Mouse (Mus musculus): ENCODE results near the gene Slc25a18. TPM values are rescaled to one million over a fixed set of nuclear protein-coding genes. Genes with fewer than 3 reads are reported as not detected.

Gene Slc25a18
- polyA plus RNA-seq, 1 experiment: 113 TPM

DNA sequence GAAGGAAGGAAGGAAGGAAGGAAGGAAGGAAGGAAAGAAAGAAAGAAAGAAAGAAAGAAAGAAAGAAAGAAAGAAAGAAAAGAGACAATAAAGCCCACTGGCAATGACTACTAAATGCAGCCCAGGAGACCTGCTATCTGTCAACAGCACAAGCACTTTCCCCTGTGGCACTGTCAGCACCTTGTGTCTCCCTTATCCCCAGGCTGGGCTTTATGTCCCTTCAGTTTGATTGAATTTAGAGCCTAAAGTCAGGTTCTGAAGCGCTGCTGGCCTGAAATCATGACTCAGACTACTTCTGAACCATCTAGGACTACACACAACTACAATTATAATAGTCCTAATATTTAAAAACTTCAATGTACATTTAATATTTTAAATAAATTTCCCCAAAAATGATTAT, 47.6 kb downstream of the Slc25a18 start:
- no peak overlapping the region for H3K4me3 ChIP-seq (replicated peaks; ENCODE audit: insufficient read depth, low read depth, low read length)
- 96% methylated on average over 1 of the region's 1 CpGs for WGBS

DNA sequence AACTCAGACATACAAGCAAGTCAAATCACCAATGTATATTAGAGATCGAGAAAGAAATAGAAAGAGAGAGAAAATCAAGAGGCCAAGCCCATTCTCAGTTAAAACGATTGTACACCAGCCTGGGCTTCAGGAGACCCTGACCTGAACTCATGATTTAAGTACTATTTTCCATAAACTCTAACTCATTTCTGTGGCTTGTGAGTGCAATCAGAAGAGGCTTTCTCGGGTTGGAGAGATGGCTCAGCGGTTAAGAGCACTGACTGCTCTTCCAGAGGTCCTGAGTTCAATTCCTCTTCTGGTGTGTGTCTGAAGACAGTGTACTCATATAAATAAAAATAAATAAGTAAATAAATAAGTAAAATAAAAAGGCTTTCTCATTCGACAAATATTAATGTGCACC, 48.3 kb downstream of the Slc25a18 start:
- Histone ChIP-seq H3K4me1 (ENCODE audit: control insufficient read depth, insufficient read depth, low read length) (no peaks in the 10 kb centered on the region), H3K4me3 (replicated peaks; ENCODE audit: insufficient read depth, low read depth, low read length) (peak overlapping the region; percentile 93), H3K27me3 (ENCODE audit: control insufficient read depth, insufficient read depth, low read length) (no peaks in the 10 kb centered on the region), H3K27ac (ENCODE audit: insufficient read depth, low read length) (no peak overlapping the region)
- TF ChIP-seq POLR2A (IDR thresholded peaks at IDR 0.05; ENCODE audit: borderline replicate concordance, insufficient read depth, low read length): no peak
- TF ChIP-seq CTCF (IDR thresholded peaks at IDR 0.05; ENCODE audit: borderline replicate concordance, insufficient read depth, low read depth, low read length): no peak
- DNase-seq: no peak
- WGBS: 42% methylated on average over 5 of the region's 5 CpGs

More for the DNA sequence above, 47.6 kb downstream of the Slc25a18 start:
- Histone ChIP-seq H3K4me1 (ENCODE audit: control insufficient read depth, insufficient read depth, low read length) (no peaks in the 10 kb centered on the region), H3K27me3 (ENCODE audit: control insufficient read depth, insufficient read depth, low read length) (no peaks in the 10 kb centered on the region), H3K27ac (ENCODE audit: insufficient read depth, low read length) (no peak overlapping the region)
- no peak for TF ChIP-seq POLR2A (IDR thresholded peaks at IDR 0.05; ENCODE audit: borderline replicate concordance, insufficient read depth, low read length)
- TF ChIP-seq CTCF (IDR thresholded peaks at IDR 0.05; ENCODE audit: borderline replicate concordance, insufficient read depth, low read depth, low read length): no peak
- DNase-seq: no peak

DNA sequence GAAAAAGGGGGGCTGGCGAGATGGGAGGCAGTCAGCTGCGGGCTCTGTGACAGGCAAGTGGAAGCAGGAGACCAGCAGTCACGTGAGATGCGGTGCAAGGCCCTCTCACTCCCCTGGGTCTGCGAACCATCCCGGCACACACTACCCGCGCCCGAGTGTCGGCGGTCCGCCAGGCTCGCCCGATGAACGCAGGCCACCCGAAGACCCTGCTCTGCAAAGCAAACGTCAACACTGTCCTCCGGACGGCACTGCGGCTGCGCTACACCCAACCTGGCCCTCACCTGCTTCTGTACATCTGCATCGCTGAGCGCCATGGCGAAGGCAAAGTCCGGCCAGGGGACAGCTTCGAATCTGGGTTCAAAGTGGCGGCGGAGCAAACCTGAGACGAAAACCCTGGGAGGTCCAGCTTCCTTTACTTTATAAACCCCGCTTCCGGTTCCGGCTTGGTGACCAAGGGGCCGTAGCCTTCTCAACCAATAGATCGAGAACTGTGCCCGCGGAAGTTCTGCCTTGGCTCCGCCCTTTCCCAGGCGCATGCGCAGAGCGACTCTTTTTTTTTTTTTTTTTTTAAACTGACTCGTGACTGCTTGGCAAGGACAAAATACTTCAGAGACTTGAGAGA, 49.0 kb downstream of the Slc25a18 start, which contains the start of gene Atp6v1e1:
Atp6v1e1 (minus strand) TSS at position 487 of the 622 bp plus-strand sequence.
- Histone ChIP-seq H3K4me3 (replicated peaks; ENCODE audit: insufficient read depth, low read depth, low read length) (peak within 1 kb of the TSS; percentile 93), H3K4me1 (ENCODE audit: control insufficient read depth, insufficient read depth, low read length) (no peaks in the 10 kb centered on the region), H3K27ac (ENCODE audit: insufficient read depth, low read length) (peak within 1 kb of the TSS; percentile 8; the same call in 1 of the 2 replicates), H3K27me3 (ENCODE audit: control insufficient read depth, insufficient read depth, low read length) (no peaks in the 10 kb centered on the region)
- WGBS: under 1% methylated on average over 41 of the region's 41 CpGs
- TF ChIP-seq POLR2A (IDR thresholded peaks at IDR 0.05; ENCODE audit: borderline replicate concordance, insufficient read depth, low read length): peak; percentile 71; the same call in 1 of the 2 replicates
- no peak for TF ChIP-seq CTCF (IDR thresholded peaks at IDR 0.05; ENCODE audit: borderline replicate concordance, insufficient read depth, low read depth, low read length)
- DNase-seq: peak; percentile 92 to 95

DNA sequence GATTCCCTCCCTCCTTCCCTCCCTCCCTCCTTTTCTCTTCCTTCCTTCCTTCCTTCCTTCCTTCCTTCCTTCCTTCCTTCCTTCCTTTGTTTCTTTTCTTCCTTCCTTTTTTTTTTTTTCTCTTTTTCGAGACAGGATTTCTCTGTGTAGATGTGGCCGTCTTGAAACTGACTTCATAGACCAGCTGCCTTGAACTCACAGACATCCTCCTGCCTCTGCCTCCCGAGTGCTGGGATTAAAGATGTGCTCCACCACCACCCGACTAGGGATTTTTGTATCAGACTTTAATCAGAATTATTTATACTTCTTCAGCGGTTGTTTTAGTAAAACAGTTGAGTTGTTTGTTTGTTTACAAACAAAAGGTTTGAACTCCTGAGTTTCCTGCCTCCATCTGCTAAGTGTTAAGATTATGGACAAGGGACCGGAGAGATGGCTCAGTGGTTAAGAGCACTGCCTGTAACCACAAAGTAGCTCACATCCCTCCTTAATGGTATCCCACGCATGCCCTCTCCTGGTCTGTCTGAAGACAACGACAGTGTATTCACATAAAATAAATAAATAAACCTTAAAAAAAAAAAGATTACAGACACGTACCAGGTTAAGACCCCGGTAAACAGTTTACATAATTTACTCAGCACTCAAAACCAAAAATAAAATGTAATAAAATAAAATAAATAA, 49.7 kb downstream of the Slc25a18 start:
- TF ChIP-seq POLR2A (IDR thresholded peaks at IDR 0.05; ENCODE audit: borderline replicate concordance, insufficient read depth, low read length): no peak
- TF ChIP-seq CTCF (IDR thresholded peaks at IDR 0.05; ENCODE audit: borderline replicate concordance, insufficient read depth, low read depth, low read length): no peak
- no peaks in the 10 kb centered on the region for H3K27me3 ChIP-seq (ENCODE audit: control insufficient read depth, insufficient read depth, low read length)
- 38% methylated on average over 10 of the region's 10 CpGs for WGBS
- H3K4me3 ChIP-seq (replicated peaks; ENCODE audit: insufficient read depth, low read depth, low read length): peak overlapping the region; percentile 40
- no peak overlapping the region for H3K27ac ChIP-seq (ENCODE audit: insufficient read depth, low read length)
- H3K4me1 ChIP-seq (ENCODE audit: control insufficient read depth, insufficient read depth, low read length): no peaks in the 10 kb centered on the region
- DNase-seq: peak; percentile 37 to 62

DNA sequence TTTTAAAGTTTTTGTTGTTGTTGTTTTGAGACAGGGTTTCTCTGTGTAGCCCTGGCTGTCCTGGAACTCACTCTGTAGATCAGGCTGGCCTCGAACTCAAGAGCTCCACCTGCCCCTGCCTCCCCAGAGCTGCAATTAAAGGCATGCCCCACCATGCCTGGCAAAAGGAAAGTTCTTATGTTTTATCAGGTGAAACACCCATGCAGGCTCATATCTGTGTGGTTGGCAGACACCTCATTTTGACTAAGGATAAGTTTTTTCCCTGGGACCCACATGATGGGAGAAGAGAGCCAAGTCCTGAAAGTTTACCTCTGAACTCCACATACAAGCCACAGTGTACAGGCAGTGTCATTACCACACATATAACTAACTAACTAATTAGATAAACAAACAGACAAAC, 56.7 kb downstream of the Slc25a18 start:
- WGBS: 59% methylated on average over 1 of the region's 1 CpGs
- no peaks in the 10 kb centered on the region for H3K4me1 ChIP-seq (ENCODE audit: control insufficient read depth, insufficient read depth, low read length)
- no peak overlapping the region for H3K4me3 ChIP-seq (replicated peaks; ENCODE audit: insufficient read depth, low read depth, low read length)
- TF ChIP-seq CTCF (IDR thresholded peaks at IDR 0.05; ENCODE audit: borderline replicate concordance, insufficient read depth, low read depth, low read length): no peak
- TF ChIP-seq POLR2A (IDR thresholded peaks at IDR 0.05; ENCODE audit: borderline replicate concordance, insufficient read depth, low read length): no peak
- H3K27ac ChIP-seq (ENCODE audit: insufficient read depth, low read length): no peak overlapping the region
- no peak for DNase-seq
- H3K27me3 ChIP-seq (ENCODE audit: control insufficient read depth, insufficient read depth, low read length): no peaks in the 10 kb centered on the region

DNA sequence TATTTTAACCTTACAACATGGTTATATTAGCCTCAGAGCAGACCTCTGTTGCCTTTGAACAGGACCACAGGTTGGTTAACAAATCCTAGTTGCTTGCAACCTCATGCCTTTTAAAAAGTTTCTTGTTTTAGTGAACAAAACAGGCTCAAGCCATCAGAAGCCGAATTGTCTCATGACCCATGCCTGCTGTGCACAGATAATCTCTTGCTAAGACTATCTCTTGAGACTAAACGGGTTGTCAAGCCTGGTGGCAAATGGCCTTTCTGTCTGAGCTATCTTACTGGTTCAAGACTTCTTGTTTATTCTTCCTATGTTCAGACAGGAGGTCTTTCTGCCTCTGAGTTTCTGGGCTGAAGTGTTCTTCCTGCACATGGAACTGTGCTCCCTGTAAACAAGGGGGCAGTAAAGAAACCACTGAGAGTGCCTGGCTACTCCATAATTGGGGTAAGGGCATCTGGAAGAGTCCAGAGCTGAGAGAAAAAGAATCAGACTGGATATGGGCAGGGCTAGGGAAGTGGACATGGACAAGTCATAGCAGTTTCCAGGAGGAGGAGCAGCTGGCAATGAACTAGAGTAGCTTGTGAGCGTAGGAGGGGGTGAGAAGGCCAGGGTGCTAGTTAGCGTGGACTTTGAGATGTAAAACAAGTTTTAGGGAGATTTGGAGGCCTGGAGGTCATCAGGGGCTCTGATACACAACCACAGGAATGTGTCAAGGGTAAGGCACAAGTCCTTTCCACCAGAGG, 57.7 kb downstream of the Slc25a18 start:
- WGBS: 68% methylated on average over 4 of the region's 4 CpGs
- Histone ChIP-seq H3K27ac (ENCODE audit: insufficient read depth, low read length) (no peak overlapping the region), H3K4me3 (replicated peaks; ENCODE audit: insufficient read depth, low read depth, low read length) (no peak overlapping the region), H3K4me1 (ENCODE audit: control insufficient read depth, insufficient read depth, low read length) (no peaks in the 10 kb centered on the region), H3K27me3 (ENCODE audit: control insufficient read depth, insufficient read depth, low read length) (no peaks in the 10 kb centered on the region)
- no peak for DNase-seq
- TF ChIP-seq CTCF (IDR thresholded peaks at IDR 0.05; ENCODE audit: borderline replicate concordance, insufficient read depth, low read depth, low read length): no peak

DNA sequence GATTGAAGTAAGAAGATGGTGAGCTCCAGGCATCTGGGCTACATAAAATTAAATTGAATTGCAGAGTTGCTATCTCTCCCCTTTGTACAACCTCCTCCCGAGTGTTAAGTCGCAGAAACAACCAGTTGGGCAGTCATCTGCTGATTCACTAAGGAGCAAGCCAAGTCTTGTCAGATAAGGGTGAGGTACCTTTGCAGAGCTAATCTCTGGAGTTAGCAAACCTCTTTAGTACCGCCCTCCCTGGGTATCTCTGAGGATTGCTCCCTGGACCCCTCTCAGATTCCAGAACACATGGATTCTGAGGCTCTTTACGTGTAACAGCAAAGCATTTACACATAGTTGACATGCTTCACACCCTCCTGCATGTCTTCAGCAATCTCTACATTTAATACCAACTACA, 58.7 kb downstream of the Slc25a18 start:
- no peak overlapping the region for H3K4me3 ChIP-seq (replicated peaks; ENCODE audit: insufficient read depth, low read depth, low read length)
- WGBS: 74% methylated on average over 4 of the region's 4 CpGs
- DNase-seq: no peak
- no peaks in the 10 kb centered on the region for H3K27me3 ChIP-seq (ENCODE audit: control insufficient read depth, insufficient read depth, low read length)
- no peaks in the 10 kb centered on the region for H3K4me1 ChIP-seq (ENCODE audit: control insufficient read depth, insufficient read depth, low read length)
- TF ChIP-seq CTCF (IDR thresholded peaks at IDR 0.05; ENCODE audit: borderline replicate concordance, insufficient read depth, low read depth, low read length) (no peak), POLR2A (IDR thresholded peaks at IDR 0.05; ENCODE audit: borderline replicate concordance, insufficient read depth, low read length) (no peak)
- H3K27ac ChIP-seq (ENCODE audit: insufficient read depth, low read length): no peak overlapping the region

All from cerebellum, adult 2 months (tissue).